Mouse (Mus musculus) lung, embryonic 16.5 days (tissue): ENCODE data around the gene Cacnb1. TPM values are rescaled to one million over a fixed set of nuclear protein-coding genes. Genes with fewer than 3 reads are reported as not detected.

Source experiments
- ATAC-seq: fragments of 200-750 bp; cut with Nextera tagmentation; 2 replicates; pipeline ENCODE4 v1.8.0; 2017; ENCODE audit warnings: low read depth, mild to moderate bottlenecking, moderate library complexity
- H3K27ac ChIP-seq: fragments of 300-500 bp; sonication (generic); 2 replicates; pipeline ENCODE4 v1.5.1; 2014; ENCODE audit warnings: mild to moderate bottlenecking, control low read depth, low read length
- H3K27me3 ChIP-seq: fragments of 300-500 bp; sonication (generic); 2 replicates; pipeline ENCODE4 v1.6.1; 2014; ENCODE audit warnings: low read depth, low read length, mixed read lengths; ENCODE audit not compliant: control insufficient read depth, insufficient read depth
- H3K36me3 ChIP-seq: fragments of 300-500 bp; sonication (generic); 2 replicates; pipeline ENCODE4 v1.6.1; 2014; ENCODE audit warnings: low read length; ENCODE audit not compliant: control insufficient read depth, insufficient read depth
- H3K4me1 ChIP-seq: fragments of 300-500 bp; sonication (generic); replicated peaks from 2 replicates; pipeline ENCODE4 v1.6.1; 2014; ENCODE audit warnings: low read length, mixed read lengths; ENCODE audit not compliant: control insufficient read depth, insufficient read depth
- H3K4me2 ChIP-seq: fragments of 300-500 bp; sonication (generic); 2 replicates; pipeline ENCODE4 v1.6.1; 2014; ENCODE audit warnings: low read depth, low read length, control low read depth
- H3K4me3 ChIP-seq: fragments of 300-500 bp; sonication (generic); 2 replicates; pipeline ENCODE4 v1.5.1; 2014; ENCODE audit warnings: mild to moderate bottlenecking, low read length, control low read depth
- H3K9ac ChIP-seq: fragments of 300-500 bp; sonication (generic); 2 replicates; pipeline ENCODE4 v1.6.1; 2014; ENCODE audit warnings: low read length, control low read depth
- H3K9me3 ChIP-seq: fragments of 300-500 bp; sonication (generic); 2 replicates; pipeline ENCODE4 v1.6.1; 2016; ENCODE audit warnings: low read length; ENCODE audit not compliant: control insufficient read depth
- WGBS: fragments of 180-500 bp; shearing (Covaris S2); extraction: QIAGEN DNeasy Blood & Tissue Kit; methylation state at CpG from one replicate; pipeline ENCODE4 v1.1.7; 2014; 5-methylcytosine and 5-hydroxymethylcytosine counted together
- polyA plus RNA-seq: library from polyadenylated mRNA; unstranded; fragments of >200 nt; fragmentation: Nextera tagmentation; extraction: Ambion mirVana; gene quantifications from 2 replicates; pipeline ENCODE4 v1.2.1, GENCODE M21; 2015

Gene Cacnb1
- polyA plus RNA-seq, 1 experiment from 2014 or later = 6.4 TPM

- 65% methylated on average over 7 of the region's 7 CpGs for WGBS
- no peaks in the 10 kb centered on the region for H3K27me3 ChIP-seq
- H3K9me3 ChIP-seq = no peaks in the 10 kb centered on the region
- no peak overlapping the region for H3K4me2 ChIP-seq
- H3K4me1 ChIP-seq = peaks cover 5% of the 10 kb centered on the region
- no peak overlapping the region for H3K9ac ChIP-seq
- no peak for ATAC-seq
- H3K27ac ChIP-seq = no peak overlapping the region
- H3K36me3 ChIP-seq = no peaks in the 10 kb centered on the region
- no peak overlapping the region for H3K4me3 ChIP-seq
Observed at GRCm38 (mm10) chr11:97958641-97959299, 64.1 kb downstream of the Cacnb1 start.

GRCm38 (mm10) chr11:97956905-97957560, 65.8 kb downstream of the Cacnb1 start:
- H3K27me3 ChIP-seq = no peaks in the 10 kb centered on the region
- no peak overlapping the region for H3K9ac ChIP-seq
- peaks cover 5% of the 10 kb centered on the region for H3K4me1 ChIP-seq
- H3K36me3 ChIP-seq = no peaks in the 10 kb centered on the region
- no peak overlapping the region for H3K4me3 ChIP-seq
- no peaks in the 10 kb centered on the region for H3K9me3 ChIP-seq
- H3K4me2 ChIP-seq = no peak overlapping the region
- WGBS = 47% methylated on average over 6 of the region's 6 CpGs
- no peak overlapping the region for H3K27ac ChIP-seq
- no peak for ATAC-seq

- no peak overlapping the region for H3K4me2 ChIP-seq
- ATAC-seq = no peak
- H3K9me3 ChIP-seq = no peaks in the 10 kb centered on the region
- H3K4me3 ChIP-seq = no peak overlapping the region
- H3K27ac ChIP-seq = no peak overlapping the region
- 59% methylated on average over 4 of the region's 4 CpGs for WGBS
- H3K9ac ChIP-seq = no peak overlapping the region
- no peaks in the 10 kb centered on the region for H3K36me3 ChIP-seq
- peaks cover 5% of the 10 kb centered on the region for H3K4me1 ChIP-seq
- H3K27me3 ChIP-seq = no peaks in the 10 kb centered on the region
Observed at GRCm38 (mm10) chr11:97955915-97956314, 66.9 kb downstream of the Cacnb1 start.

- Histone ChIP-seq H3K27ac (no peak overlapping the region), H3K27me3 (no peaks in the 10 kb centered on the region), H3K36me3 (no peaks in the 10 kb centered on the region), H3K4me3 (no peak overlapping the region), H3K9ac (no peak overlapping the region), H3K4me1 (peaks cover 5% of the 10 kb centered on the region), H3K9me3 (no peaks in the 10 kb centered on the region), H3K4me2 (no peak overlapping the region)
- 73% methylated on average over 9 of the region's 9 CpGs for WGBS
- no peak for ATAC-seq
Observed at GRCm38 (mm10) chr11:97955146-97955902, 67.5 kb downstream of the Cacnb1 start.

- H3K27me3 ChIP-seq = no peaks in the 10 kb centered on the region
- H3K9ac ChIP-seq = no peak overlapping the region; the same call in 1 of the 2 replicates
- no peak for ATAC-seq
- H3K4me1 ChIP-seq = peaks cover 5% of the 10 kb centered on the region
- 34% methylated on average over 14 of the region's 14 CpGs for WGBS
- no peak overlapping the region for H3K4me3 ChIP-seq
- H3K27ac ChIP-seq = no peak overlapping the region
- H3K9me3 ChIP-seq = no peaks in the 10 kb centered on the region
- H3K36me3 ChIP-seq = no peaks in the 10 kb centered on the region
- H3K4me2 ChIP-seq = no peak overlapping the region
Observed at GRCm38 (mm10) chr11:97954469-97955141, 68.2 kb downstream of the Cacnb1 start.

GRCm38 (mm10) chr11:97953939-97954275, 68.9 kb downstream of the Cacnb1 start:
- no peaks in the 10 kb centered on the region for H3K27me3 ChIP-seq
- H3K4me1 ChIP-seq = peaks cover 5% of the 10 kb centered on the region; the same call in 1 of the 2 replicates
- no peak overlapping the region for H3K9ac ChIP-seq
- no peak overlapping the region for H3K4me2 ChIP-seq
- H3K27ac ChIP-seq = no peak overlapping the region
- 78% methylated on average over 6 of the region's 6 CpGs for WGBS
- no peaks in the 10 kb centered on the region for H3K9me3 ChIP-seq
- H3K4me3 ChIP-seq = no peak overlapping the region
- H3K36me3 ChIP-seq = no peaks in the 10 kb centered on the region
- no peak for ATAC-seq

GRCm38 (mm10) chr11:97953179-97953938, 69.5 kb downstream of the Cacnb1 start:
- H3K27ac ChIP-seq = no peak overlapping the region
- H3K36me3 ChIP-seq = no peaks in the 10 kb centered on the region
- no peaks in the 10 kb centered on the region for H3K27me3 ChIP-seq
- no peak overlapping the region for H3K4me2 ChIP-seq
- H3K4me1 ChIP-seq = peaks cover 5% of the 10 kb centered on the region; the same call in 1 of the 2 replicates
- H3K9me3 ChIP-seq = no peaks in the 10 kb centered on the region
- no peak for ATAC-seq
- H3K4me3 ChIP-seq = no peak overlapping the region
- 71% methylated on average over 16 of the region's 16 CpGs for WGBS
- no peak overlapping the region for H3K9ac ChIP-seq

GRCm38 (mm10) chr11:97952367-97953006, 70.3 kb downstream of the Cacnb1 start:
- ATAC-seq = no peak
- H3K4me3 ChIP-seq = no peak overlapping the region
- no peak overlapping the region for H3K9ac ChIP-seq
- 75% methylated on average over 1 of the region's 1 CpGs for WGBS
- H3K36me3 ChIP-seq = no peaks in the 10 kb centered on the region
- H3K27ac ChIP-seq = no peak overlapping the region
- H3K27me3 ChIP-seq = no peaks in the 10 kb centered on the region
- H3K4me2 ChIP-seq = no peak overlapping the region
- H3K9me3 ChIP-seq = no peaks in the 10 kb centered on the region
- H3K4me1 ChIP-seq = peaks cover 5% of the 10 kb centered on the region; the same call in 1 of the 2 replicates
